Mouse (Mus musculus): ENCODE data around the gene Pak1.

The Pak1 gene

GRCm38 (mm10) chr7:97777191-97777590 is 11.2 kb upstream of the Pak1 start:
- no peak for DNase-seq (ENCODE audit: low spot score in 2 of 2)

DNA sequence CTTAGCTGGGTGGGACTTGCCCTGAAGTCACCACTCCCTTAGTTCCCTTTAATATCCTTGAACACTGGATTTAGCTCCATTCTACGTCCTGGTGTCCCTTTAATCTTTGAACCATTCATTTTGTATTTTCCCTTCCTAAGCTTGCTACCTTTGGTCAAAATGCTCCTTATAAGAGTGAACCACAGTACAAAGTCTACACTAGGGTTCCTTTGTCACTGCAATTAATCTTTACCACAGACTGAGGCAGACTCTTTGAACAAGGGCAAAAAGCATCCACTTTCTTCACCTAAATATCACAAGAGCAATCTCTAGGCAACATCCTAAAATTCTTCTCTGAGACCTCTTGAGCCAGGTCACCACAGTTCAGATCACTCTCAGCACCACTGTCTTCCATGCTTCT is 8.1 kb upstream of the Pak1 start:
- DNase-seq (ENCODE audit: low spot score in 2 of 2), result no peak

DNA sequence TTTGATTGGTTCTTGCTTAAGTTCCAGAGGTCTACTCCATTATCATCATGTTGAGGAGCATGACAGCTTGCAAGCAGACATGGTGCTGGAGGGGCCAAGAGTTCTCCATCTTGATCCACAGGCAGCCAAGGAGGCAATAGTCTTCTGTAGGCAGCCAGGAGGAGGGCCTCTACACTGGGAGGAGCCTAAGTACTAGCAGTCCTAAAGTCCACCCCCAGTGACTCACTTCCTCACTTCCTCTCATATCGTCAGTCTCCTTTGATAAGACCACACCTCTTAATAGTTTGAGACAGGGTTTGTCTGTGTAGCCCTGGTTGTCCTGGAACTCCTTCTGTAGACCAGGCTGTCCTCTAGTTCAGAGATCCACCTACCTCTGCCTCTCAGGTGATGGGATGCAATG is 7.5 kb upstream of the Pak1 start:
- no peak for DNase-seq (ENCODE audit: low spot score in 2 of 2)

DNA sequence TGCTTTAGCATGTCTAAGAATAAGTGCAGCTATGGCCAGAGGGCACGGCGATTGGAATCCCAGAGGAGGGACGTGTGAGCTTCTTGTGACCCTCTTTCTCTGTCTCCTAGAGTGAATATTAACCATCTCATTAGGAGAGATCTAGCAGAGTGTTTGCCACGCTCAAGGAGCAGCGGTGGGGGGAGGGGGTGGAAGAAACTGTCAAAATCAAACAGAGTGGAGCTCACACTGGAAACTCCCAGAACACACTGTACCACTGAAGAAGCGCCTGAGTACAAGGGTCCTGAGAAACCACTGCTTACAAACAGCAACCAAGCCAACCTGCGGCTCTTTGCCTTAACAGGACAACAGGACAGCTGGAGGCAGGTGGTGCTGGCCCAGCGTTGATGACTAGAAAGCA is 6.8 kb upstream of the Pak1 start:
- DNase-seq (ENCODE audit: low spot score in 2 of 2), result no peak

DNA sequence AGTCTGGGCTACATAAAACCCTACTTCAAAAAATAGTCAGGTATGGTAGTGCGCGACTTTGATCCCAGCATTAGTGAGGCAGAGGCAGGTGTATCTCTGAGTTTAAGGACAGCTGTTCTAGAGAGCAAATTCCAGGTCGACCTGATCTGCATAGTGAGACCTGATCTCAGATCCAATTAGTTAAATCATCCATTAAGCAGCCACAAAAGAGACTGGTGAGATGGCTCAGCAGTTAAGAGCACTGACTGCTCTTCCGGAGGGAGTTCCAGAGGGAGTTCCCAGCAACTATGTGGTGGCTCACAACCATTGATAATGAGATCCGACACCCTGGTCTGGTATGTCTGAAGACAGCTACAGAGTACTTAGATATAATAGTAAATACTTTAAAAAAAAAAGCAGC is 4.8 kb upstream of the Pak1 start:
- no peak for DNase-seq (ENCODE audit: low spot score in 2 of 2)

DNA sequence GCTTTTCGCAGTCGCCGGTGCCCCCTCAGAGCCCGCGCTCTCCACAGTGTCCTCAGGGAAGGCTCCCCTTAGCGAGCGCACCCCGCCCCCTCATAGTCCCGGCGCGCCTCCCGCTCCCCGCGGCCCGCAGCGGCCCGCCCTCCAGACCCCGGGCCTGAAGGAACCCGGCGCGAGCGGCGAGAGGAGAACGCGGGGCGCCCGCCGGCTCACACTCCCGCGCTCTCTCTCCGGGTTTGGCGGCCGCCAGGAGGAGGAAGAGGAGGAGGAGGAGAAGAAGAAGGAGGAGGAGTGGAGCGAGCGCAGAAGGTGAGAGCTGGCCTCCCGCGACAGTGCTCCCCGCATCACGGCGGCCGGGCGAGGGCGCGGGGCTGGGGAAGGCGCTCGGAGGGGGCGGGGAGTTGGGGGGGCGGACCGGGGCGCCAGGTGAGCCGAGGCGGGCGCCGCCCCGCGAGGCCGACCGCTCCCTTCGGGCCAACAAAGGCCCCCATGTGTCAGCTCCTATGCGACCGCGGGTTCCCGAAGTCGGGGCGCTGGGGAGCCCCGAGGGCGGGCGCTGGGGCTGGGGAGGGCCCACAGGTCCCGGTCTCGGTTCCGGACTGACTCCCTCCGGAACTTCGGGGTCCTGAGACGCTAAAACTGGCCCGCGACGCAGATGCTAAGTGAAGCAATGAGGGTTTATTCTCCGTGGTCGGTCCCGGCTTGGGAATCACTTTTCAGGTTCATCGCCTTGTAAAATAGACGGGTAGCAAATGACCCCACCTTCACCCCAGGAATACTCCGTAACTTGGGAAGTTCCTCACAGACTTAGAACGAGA is 535 bp downstream of the Pak1 start:
- DNase-seq (ENCODE audit: low spot score in 2 of 2), result no peak

- DNase-seq (ENCODE audit: low spot score in 2 of 2), result no peak
Observed at GRCm38 (mm10) chr7:97790272-97790671, 1.9 kb downstream of the Pak1 start.

DNA sequence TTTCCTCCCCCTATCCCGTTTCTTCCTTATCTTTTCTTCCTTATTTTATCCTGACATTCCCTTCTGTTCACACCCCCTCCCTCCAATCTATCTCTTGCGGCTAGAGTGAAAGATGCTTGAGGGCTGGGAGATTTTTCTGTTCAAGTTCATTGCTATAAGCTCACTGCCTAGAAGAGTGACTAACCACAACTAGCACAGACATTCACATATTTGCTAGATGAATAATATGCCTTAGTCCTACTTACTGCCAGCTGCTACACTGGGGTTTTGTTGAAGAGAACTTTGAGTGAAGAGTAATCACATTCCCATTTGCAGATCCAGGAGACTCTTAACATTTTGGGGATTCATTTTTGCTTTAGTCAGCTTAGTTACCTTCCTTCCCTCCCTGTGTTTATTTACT is 4.0 kb downstream of the Pak1 start:
- no peak for DNase-seq (ENCODE audit: low spot score in 2 of 2)

GRCm38 (mm10) chr7:97803116-97803515 is 14.8 kb downstream of the Pak1 start:
- DNase-seq (ENCODE audit: low spot score in 2 of 2), result no peak

- no peak for DNase-seq (ENCODE audit: low spot score in 2 of 2)
Observed at GRCm38 (mm10) chr7:97804245-97805066, 16.1 kb downstream of the Pak1 start.

DNA sequence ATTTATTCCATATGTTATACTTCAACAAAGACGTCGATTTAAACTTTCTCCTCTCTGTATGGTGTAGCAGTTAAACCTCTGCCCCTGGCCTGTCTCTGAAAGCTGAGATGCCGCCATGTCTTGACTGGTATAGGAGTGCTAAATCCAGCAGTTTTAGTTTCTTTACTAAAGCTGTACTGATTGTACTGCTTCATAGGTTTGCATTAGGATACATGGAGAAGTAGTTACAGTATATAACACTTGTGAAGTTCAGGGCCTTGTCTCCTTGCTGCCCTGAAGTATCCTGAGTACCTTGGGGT is 16.7 kb downstream of the Pak1 start:
- DNase-seq (ENCODE audit: low spot score in 2 of 2), result no peak

DNA sequence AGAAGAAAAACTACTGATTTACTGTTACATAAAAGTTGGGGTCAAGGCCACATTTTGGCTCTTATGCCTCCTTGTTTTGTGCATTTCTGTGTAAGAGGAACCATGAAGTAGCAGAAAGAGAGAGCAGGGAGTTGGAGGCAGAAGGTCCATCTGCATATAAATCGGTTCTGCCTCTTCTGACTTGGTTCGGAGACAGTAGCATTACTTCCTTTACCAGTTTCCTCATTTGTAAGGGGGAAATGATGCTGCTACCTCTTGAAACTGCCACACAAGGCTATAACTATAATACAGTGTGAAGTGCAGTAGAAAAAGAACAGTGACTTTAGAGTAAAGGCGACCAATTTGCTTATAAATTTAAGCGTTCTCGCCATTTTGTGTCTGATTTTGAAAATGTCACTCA is 21.0 kb downstream of the Pak1 start:
- no peak for DNase-seq (ENCODE audit: low spot score in 2 of 2)

GRCm38 (mm10) chr7:97821875-97822274 is 33.5 kb downstream of the Pak1 start:
- no peak for DNase-seq (ENCODE audit: low spot score in 2 of 2)

- DNase-seq (ENCODE audit: low spot score in 2 of 2), result no peak
Observed at GRCm38 (mm10) chr7:97829091-97829490, 40.8 kb downstream of the Pak1 start.

DNA sequence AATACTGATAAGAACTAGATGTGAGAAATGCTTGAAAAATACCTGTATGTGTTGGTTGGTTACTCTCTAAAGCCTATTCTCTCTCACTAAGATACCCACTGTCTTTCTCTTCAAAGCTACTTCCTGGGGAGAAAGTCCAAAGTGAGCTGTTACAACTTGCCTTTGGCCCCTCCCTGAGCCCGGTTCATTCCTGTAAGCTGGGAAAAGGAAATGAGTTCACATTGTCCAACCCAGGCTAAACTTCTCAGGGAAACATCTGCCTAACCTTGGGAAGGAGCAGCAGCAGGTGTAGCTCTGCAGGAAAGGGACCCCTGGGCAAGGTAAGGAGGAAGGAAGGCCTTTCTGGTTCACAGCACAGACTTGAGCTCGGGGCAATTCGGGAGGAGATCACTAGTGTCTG is 42.4 kb downstream of the Pak1 start:
- no peak for DNase-seq (ENCODE audit: low spot score in 2 of 2)

GRCm38 (mm10) chr7:97832987-97833386 is 44.6 kb downstream of the Pak1 start:
- no peak for DNase-seq (ENCODE audit: low spot score in 2 of 2)

GRCm38 (mm10) chr7:97838574-97838973 is 50.2 kb downstream of the Pak1 start:
- DNase-seq (ENCODE audit: low spot score in 2 of 2), result no peak

GRCm38 (mm10) chr7:97841311-97841710 is 53.0 kb downstream of the Pak1 start:
- no peak for DNase-seq (ENCODE audit: low spot score in 2 of 2)

DNA sequence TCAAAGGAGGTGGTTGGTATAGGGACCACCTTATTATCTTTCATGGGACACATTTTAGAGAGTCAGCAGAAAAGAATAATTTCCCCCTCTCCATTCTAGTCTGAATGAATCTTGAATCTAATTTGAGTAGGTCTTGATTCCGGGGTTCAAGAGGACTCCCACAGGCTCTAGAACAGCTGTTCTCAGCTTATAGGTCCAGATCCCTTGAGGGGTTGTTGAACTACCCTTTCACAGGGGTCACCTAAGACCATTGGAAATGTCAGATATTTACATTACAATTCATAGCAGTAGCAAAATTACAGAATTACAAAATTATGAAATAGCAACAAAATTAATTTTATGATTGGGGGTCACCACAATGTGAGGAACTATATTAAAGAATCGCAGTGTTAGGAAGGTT is 54.0 kb downstream of the Pak1 start:
- DNase-seq (ENCODE audit: low spot score in 2 of 2), result no peak

DNA sequence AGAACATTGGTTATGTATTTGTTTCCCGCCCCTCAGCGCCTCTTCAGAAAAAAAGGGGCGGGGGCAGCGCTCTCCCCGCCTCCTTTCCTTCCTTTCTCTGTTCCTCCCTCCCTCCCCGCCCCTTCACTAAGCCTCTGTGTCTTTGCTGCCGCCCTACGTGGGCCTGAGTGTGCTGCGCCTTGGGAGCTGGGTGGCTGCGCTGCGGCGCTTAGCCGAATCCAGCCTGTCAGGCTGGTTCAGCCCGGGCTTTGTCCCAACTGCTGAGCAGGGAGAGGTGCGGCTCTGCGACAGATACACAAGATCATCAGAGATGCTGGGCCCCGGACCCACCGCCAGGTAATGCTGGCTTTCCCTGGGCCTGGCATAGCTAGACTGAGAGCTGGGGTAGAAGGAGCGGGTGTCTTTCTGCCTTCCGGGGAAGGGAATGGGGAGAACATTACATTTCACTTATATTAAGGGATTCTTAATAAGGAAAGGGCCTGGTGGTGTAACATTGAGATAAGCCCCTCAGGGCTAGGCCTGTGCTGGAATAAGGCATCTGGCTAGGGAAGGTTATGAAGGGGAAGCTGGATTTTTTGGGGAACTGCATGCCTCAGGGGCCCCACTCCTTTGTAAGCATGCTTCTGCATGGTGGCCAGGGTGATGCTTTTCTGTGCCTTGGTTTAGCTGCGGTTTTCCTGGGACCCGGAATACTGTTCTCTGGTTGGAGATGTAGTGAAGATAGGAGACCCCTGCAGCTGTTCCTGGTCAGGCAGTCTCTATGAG is 54.6 kb downstream of the Pak1 start:
- DNase-seq (ENCODE audit: low spot score in 2 of 2), result peak; percentile 30 to 31

DNA sequence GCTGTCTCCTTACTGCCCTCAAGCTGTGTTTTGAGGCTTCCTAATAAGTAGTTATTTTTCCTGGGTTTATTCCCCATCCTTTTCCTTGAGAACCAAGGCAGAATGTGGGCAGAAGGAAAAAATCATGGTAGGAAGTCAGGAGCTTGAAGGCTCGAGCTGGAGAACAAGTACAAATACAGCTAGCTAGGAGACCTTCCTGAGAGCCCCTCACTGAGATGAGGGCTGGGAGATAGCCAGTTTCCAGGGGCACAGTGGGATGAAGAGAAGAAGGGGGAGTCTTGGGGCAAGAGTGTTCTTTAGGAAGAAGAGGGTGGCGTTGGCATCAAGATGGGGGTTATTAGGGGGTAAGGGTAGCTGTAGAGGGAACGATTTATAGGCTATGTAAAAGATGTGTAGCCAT is 56.1 kb downstream of the Pak1 start:
- DNase-seq (ENCODE audit: low spot score in 2 of 2), result no peak

DNA sequence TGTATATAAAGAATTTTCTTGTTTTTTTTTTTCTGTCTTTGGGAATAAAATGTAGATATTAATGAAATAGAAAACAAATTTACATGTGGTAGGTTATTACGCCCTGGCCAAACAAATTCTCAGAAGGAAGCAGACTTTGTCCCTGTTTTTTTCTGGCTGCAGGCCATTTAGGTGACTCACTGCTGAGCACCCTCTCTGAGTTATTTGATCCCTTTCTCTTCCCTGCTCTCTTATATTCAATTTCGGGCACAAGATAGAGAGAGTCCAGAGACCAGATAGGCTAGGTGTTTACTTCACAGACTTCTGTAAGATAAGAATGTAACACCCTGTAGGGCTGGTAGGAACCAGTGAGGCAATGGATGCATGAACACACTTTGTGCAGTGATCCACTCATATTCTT is 57.2 kb downstream of the Pak1 start:
- no peak for DNase-seq (ENCODE audit: low spot score in 2 of 2)

GRCm38 (mm10) chr7:97846539-97846938 is 58.2 kb downstream of the Pak1 start:
- no peak for DNase-seq (ENCODE audit: low spot score in 2 of 2)
